Mouse (Mus musculus) stomach, embryonic 16.5 days (tissue): ENCODE measurements around the gene H2afy. TPM values are rescaled to one million over a fixed set of nuclear protein-coding genes. Genes with fewer than 3 reads are reported as not detected.

Source experiments
- ATAC-seq: fragments of 200-750 bp; cut with Nextera tagmentation; 2 replicates; pipeline ENCODE4 v1.8.0; 2017; ENCODE audit warnings: moderate number of reproducible peaks, moderate TSS enrichment; ENCODE audit not compliant: insufficient read depth, low FRiP score
- H3K27ac ChIP-seq: fragments of 300-500 bp; sonication (generic); 2 replicates; pipeline ENCODE4 v1.5.1; 2014; ENCODE audit warnings: low read length
- H3K27me3 ChIP-seq: fragments of 300-500 bp; sonication (generic); 2 replicates; pipeline ENCODE4 v1.6.1; 2014; ENCODE audit warnings: low read length, control low read depth, mixed read lengths; ENCODE audit not compliant: control insufficient read depth, insufficient read depth
- H3K36me3 ChIP-seq: fragments of 300-500 bp; sonication (generic); 2 replicates; pipeline ENCODE4 v1.6.1; 2014; ENCODE audit warnings: low read length; ENCODE audit not compliant: control insufficient read depth, insufficient read depth
- H3K4me1 ChIP-seq: fragments of 300-500 bp; sonication (generic); 2 replicates; pipeline ENCODE4 v1.6.1; 2014; ENCODE audit warnings: low read length, control low read depth, mixed read lengths; ENCODE audit not compliant: control insufficient read depth, insufficient read depth
- H3K4me2 ChIP-seq: fragments of 300-500 bp; sonication (generic); 2 replicates; pipeline ENCODE4 v1.6.1; 2014; ENCODE audit warnings: low read depth, low read length, mixed read lengths
- H3K4me3 ChIP-seq: fragments of 300-500 bp; sonication (generic); replicated peaks from 2 replicates; pipeline ENCODE4 v1.5.1; 2014; ENCODE audit warnings: mild to moderate bottlenecking, low read length
- H3K9ac ChIP-seq: fragments of 300-500 bp; sonication (generic); 2 replicates; pipeline ENCODE4 v1.6.1; 2014; ENCODE audit warnings: low read length
- H3K9me3 ChIP-seq: fragments of 300-500 bp; sonication (generic); replicated peaks from 2 replicates; pipeline ENCODE4 v1.6.1; 2016; ENCODE audit warnings: low read length, control low read depth; ENCODE audit not compliant: control insufficient read depth
- WGBS: fragments of 180-500 bp; shearing (Covaris S2); extraction: QIAGEN DNeasy Blood & Tissue Kit; methylation state at CpG from one replicate; pipeline ENCODE4 v1.1.7; 2014; 5-methylcytosine and 5-hydroxymethylcytosine counted together
- polyA plus RNA-seq: library from polyadenylated mRNA; unstranded; fragments of >200 nt; fragmentation: Nextera tagmentation; extraction: Ambion mirVana; gene quantifications from 2 replicates; pipeline ENCODE4 v1.2.1, GENCODE M21; 2015

Gene H2afy
- polyA plus RNA-seq, 1 experiment from 2014 or later = 271 TPM

DNA sequence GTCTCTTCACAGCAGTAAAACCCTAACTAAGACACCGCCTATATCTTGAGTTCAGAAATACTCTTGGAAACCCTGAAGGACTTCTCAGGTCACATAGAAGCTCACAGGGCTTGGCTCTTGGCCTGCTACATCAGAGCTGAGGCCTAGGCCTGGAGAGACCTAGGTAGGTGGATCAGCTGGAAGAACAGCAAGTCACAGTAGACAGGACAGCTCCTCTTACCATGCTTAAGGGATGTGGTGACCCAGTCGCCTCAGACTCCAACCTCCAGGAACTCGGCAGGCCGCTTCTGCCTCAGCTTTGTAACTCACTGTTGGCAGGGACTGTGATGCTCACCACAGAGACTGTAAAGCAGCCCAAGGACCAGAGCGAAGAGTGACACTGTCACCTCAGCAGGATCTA is 13.1 kb downstream of the H2afy start:
- Histone ChIP-seq H3K27ac (no peak overlapping the region), H3K4me1 (peaks cover 5% of the 10 kb centered on the region; the same call in 1 of the 2 replicates), H3K36me3 (peaks cover 50% of the 10 kb centered on the region), H3K9me3 (no peaks in the 10 kb centered on the region), H3K9ac (no peak overlapping the region), H3K27me3 (no peaks in the 10 kb centered on the region), H3K4me3 (no peak overlapping the region), H3K4me2 (no peak overlapping the region)
- WGBS = 94% methylated on average over 5 of the region's 5 CpGs
- no peak for ATAC-seq

DNA sequence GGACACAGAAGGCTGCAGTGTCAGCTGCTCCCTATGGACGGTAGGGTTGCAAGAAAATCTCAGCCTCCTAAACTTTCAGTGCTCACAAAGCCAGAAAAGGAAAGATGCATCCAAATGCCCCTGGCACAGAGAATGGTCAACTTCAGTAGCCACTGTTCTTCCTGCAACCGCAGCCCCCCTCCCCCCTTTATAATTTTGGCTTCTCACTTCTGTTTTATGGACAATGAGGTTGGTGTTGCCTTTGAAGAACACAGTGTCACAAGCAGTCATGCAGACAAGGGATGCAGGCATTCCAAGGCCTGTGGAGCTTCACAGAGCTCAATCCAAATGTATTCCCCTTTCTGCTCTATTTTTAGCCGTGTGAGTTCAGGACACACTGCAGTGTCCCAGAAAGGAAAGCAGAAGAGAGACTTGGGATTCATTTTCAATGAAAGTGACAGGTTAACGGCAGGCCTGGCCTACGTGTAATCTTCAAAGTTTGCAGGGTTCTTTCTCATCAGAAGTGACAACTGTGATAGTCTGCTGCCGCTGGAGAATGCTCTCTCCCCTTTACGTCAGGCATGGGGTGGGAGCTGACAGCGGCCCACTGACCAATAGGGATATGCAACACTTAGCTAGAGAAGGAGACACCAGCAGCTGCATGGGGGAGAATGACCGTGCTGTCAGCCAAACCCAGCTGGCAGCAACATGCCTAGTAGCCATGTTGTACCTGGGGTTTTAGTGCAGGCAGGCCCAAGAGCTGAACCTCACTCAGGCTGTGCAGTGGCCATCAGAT is 18.0 kb downstream of the H2afy start:
- Histone ChIP-seq H3K27me3 (no peaks in the 10 kb centered on the region), H3K4me1 (peaks cover 47% of the 10 kb centered on the region), H3K9me3 (no peaks in the 10 kb centered on the region), H3K9ac (peak overlapping the region; percentile 16; the same call in 1 of the 2 replicates), H3K27ac (peak overlapping the region; percentile 57), H3K36me3 (peaks cover 5% of the 10 kb centered on the region), H3K4me3 (no peak overlapping the region), H3K4me2 (no peak overlapping the region)
- WGBS = 57% methylated on average over 9 of the region's 9 CpGs
- no peak for ATAC-seq

DNA sequence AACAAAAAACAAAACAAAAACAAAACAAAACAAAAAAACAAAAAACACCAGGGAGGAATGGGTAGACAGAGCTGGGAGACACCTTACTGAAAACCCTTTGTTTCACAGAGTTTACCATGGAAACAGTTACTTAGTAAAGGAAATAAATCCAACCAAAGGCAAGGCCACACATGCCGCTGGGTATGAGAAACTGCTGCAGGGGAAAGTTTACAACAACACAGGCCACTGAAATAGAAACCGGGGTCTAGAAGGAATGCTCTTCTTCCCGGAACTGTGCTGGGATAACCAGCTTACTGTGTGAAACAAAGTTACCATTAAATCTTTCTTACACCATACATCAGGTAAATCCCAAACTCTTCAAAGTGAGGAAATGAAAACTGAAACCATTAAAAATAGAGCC is 20.3 kb downstream of the H2afy start:
- 22% methylated on average over 3 of the region's 3 CpGs for WGBS
- Histone ChIP-seq H3K27ac (peak overlapping the region; percentile 89), H3K9me3 (no peaks in the 10 kb centered on the region), H3K4me2 (0 out of 2 replicates have a peak overlapping the region, but pooled peaks have one; percentile 9), H3K36me3 (no peaks in the 10 kb centered on the region; the same call in 1 of the 2 replicates), H3K9ac (no peak overlapping the region), H3K27me3 (no peaks in the 10 kb centered on the region), H3K4me3 (no peak overlapping the region), H3K4me1 (peaks cover 68% of the 10 kb centered on the region)
- ATAC-seq = no peak

DNA sequence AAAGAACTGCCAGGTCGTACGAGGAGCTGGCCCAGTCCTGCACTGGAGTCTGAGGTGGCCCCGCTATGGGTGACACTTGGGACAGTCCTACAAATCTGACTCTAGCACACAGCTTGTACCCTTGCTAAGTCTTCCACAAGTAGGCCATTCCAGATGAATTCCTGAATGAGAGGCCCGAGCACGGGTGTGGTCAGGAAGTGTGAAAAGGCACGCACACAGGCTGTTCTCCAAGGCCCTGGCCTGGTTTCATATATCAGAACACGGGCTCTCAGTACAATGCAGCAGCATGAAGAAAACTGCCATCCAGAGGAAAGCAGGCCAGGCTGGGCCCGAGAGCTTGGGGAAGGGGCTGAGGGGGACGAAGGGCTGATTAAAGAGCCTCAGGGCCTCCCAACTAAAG is 20.8 kb downstream of the H2afy start:
- WGBS = 36% methylated on average over 9 of the region's 9 CpGs
- peaks cover 73% of the 10 kb centered on the region for H3K4me1 ChIP-seq
- no peaks in the 10 kb centered on the region; the same call in 1 of the 2 replicates for H3K36me3 ChIP-seq
- H3K27ac ChIP-seq = peak overlapping the region; percentile 89
- H3K9ac ChIP-seq = peak overlapping the region; percentile 51
- H3K27me3 ChIP-seq = no peaks in the 10 kb centered on the region
- 0 out of 2 replicates have a peak overlapping the region, but pooled peaks have one; percentile 9 for H3K4me2 ChIP-seq
- ATAC-seq = 0 out of 2 replicates have a peak, but pooled peaks have one; percentile 14
- H3K9me3 ChIP-seq = no peaks in the 10 kb centered on the region
- no peak overlapping the region for H3K4me3 ChIP-seq

DNA sequence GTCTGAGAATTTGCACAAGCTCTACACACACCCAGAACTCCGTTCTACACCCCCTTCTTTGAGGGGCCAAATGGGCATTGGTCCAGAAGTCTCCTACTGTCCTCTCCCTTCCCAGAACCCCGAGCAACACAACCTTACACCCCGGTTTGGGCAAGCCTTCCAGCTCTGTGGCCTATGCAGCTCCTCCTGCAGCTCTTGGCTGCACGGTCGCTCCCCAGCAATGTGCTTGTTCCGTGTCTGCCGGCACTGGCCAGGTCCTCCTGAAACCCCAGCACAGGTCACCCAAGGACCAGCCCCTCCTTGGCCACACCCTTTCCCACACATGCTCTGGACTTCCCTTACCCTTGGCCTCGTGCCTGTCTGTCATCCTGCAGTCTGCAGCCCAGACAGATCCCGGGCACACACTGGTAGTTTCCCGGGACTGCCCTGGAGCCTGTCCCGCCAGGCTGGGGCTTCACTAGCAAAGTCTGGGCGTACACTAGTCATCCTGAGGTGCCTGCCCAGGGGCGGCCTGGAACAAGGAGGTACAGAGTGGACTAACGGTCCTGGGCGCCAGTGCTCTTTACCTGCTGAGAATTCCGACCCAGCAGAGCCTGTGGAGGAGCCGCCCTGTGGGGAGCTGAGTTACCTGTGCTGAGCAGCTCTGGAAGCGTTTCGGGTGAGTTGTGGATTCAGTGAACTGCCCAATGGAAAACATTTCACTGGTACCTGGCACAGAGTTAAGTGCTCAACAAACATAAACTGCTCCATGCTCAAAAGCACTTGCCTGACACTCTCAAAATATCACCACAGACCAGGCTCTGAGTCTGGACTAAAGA is 22.5 kb downstream of the H2afy start:
- Histone ChIP-seq H3K4me1 (peaks cover 90% of the 10 kb centered on the region), H3K27me3 (no peaks in the 10 kb centered on the region), H3K4me3 (no peak overlapping the region), H3K27ac (peak overlapping the region; percentile 87), H3K9me3 (no peaks in the 10 kb centered on the region), H3K9ac (peak overlapping the region; percentile 27), H3K4me2 (peak overlapping the region; percentile 35), H3K36me3 (no peaks in the 10 kb centered on the region)
- 42% methylated on average over 19 of the region's 19 CpGs for WGBS
- peak; percentile 26; the same call in 1 of the 2 replicates for ATAC-seq

DNA sequence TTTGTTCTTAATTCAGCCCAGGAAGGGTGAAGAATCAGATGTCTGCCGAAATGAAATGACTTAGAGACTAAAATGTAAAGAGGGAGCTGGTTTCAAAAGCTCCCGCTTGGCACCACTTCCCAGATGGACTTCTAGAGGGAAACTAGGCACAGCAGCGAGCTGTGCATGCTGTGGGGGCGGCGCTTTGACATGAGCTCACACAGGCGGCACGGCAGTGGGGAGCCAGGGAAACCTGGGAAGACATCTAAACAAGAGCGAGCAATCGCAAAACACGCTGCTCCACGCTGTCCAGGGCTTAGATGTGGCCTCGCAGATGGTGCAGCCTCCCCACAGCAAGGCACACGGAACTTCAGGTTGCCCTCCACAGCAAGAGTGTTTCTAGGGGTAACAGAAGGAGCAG is 23.2 kb downstream of the H2afy start:
- Histone ChIP-seq H3K4me1 (peaks cover 89% of the 10 kb centered on the region), H3K27me3 (no peaks in the 10 kb centered on the region), H3K9me3 (no peaks in the 10 kb centered on the region), H3K4me3 (no peak overlapping the region), H3K4me2 (peak overlapping the region; percentile 35), H3K36me3 (no peaks in the 10 kb centered on the region), H3K9ac (peak overlapping the region; percentile 27), H3K27ac (peak overlapping the region; percentile 87)
- ATAC-seq = peak; percentile 43; the same call in 1 of the 2 replicates
- 32% methylated on average over 13 of the region's 13 CpGs for WGBS

DNA sequence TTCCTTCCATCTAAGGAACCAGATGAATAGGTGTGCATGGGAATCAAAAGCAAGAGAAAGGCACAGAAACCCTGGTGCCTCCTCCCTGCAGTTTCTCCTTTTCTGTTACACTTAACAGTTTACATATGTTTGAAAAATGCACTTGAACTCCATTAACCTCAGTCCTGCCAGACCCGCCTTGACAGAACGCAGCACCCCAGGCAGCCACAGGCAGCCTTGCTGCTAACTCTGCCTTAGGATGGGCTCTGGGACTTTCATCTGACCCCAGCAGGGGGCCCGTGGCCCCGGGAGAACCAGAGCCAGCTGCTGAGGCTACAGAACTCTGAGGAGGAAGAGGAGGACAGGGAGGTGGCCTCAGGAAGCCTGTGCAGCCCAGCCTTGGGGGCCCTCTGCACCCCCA is 23.7 kb downstream of the H2afy start:
- Histone ChIP-seq H3K27ac (peak overlapping the region; percentile 87), H3K9me3 (no peaks in the 10 kb centered on the region), H3K27me3 (no peaks in the 10 kb centered on the region), H3K4me2 (peak overlapping the region; percentile 35), H3K9ac (peak overlapping the region; percentile 34), H3K4me3 (no peak overlapping the region), H3K4me1 (peaks cover 85% of the 10 kb centered on the region), H3K36me3 (no peaks in the 10 kb centered on the region)
- 20% methylated on average over 4 of the region's 4 CpGs for WGBS
- ATAC-seq = peak; percentile 68

DNA sequence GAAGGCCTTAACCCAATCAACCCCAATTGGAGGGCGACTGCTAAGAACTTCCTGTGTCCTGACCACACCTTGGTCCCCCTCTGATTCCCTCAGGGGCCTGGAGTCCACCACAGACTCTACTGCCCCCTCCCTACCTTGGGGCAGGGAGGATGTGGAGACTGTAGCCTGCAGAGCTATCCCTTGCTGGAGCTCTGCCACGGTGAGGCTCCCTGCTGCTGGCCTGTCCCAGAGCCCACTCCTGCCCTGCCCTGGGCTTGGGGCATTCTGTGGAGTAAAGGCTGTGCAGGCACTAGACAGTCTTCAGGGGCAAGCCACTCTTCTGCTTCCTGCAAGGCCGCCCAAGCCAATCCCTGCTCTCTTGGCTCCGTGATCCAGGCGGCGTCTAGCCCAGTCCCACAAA is 24.6 kb downstream of the H2afy start:
- H3K9ac ChIP-seq = peak overlapping the region; percentile 33; the same call in 1 of the 2 replicates
- peak overlapping the region; percentile 11; the same call in 1 of the 2 replicates for H3K4me2 ChIP-seq
- ATAC-seq = 0 out of 2 replicates have a peak, but pooled peaks have one; percentile 1

More for the DNA sequence above, 24.6 kb downstream of the H2afy start:
- WGBS = 63% methylated on average over 6 of the region's 6 CpGs
- peaks cover 85% of the 10 kb centered on the region for H3K4me1 ChIP-seq
- no peaks in the 10 kb centered on the region for H3K36me3 ChIP-seq
- H3K27me3 ChIP-seq = no peaks in the 10 kb centered on the region
- H3K9me3 ChIP-seq = no peaks in the 10 kb centered on the region
- no peak overlapping the region for H3K4me3 ChIP-seq
- H3K27ac ChIP-seq = peak overlapping the region; percentile 87
